Mouse (Mus musculus) megakaryocyte-erythroid progenitor cell, adult 5 weeks (primary cell): Measurements from ENCODE around the gene Il10ra. TPM values are rescaled to one million over a fixed set of nuclear protein-coding genes. Genes with fewer than 3 reads are reported as not detected.

Source experiments
- polyA plus RNA-seq: library from polyadenylated mRNA; stranded (reverse); fragments of >175 nt; gene quantifications from 2 replicates; pipeline ENCODE4 v1.2.3, GENCODE M21; 2012

The Il10ra gene
- 1.6 and 2.2 TPM in 2 replicates for polyA plus RNA-seq

DNA sequence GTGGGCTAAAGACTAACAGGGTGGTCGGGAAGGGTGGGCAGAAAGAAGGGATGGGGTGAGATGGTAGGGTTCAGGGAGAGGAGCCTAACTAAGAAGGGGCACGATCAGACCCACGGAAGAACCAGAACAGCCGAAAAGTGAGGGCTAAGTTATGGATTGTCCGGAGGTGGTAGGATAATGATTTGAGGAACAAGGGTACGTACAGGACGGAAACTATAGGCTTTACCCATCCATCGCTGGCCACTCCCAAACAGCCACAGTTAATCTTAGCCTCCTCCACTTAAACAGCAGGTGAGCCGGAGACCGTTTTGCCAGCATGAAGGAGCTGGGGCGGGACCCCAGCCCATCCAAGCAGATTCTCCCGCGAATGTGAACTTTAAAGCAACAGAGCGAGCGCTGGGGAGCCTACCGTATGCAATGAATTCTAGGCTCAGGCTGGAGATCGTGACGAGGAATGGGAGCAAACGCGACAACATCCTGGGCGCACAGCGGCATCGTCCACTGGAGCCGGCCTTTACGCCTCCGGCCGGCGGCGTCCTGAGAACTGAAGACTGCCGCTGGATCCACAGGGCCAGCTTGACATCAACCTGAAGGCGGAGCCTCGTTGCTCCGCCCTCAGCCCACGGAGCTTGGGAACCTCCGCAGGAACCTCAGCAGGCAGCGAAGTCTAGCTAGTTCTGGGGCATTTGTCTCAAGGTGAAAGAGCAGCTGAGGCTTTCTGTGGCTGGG lies at the start of gene Il10ra:
Gene Il10ra (minus strand): TSS at position 553 of the 729 bp plus-strand sequence.

Other genes starting within 250 kb of the Il10ra start
- not detected in 2 replicates for gene Mpzl2, start 229.3 kb downstream of the Il10ra start, polyA plus RNA-seq
- 0.02 TPM in 1 of 2 replicates, not detected in the other for gene Mpzl3, start 214.0 kb downstream of the Il10ra start, polyA plus RNA-seq
- gene Jaml, start 190.0 kb downstream of the Il10ra start, polyA plus RNA-seq = 0.32 and 0.36 TPM in 2 replicates
- 0.03 TPM in 1 of 2 replicates, not detected in the other for gene Scn2b, start 151.4 kb downstream of the Il10ra start, polyA plus RNA-seq
- gene Scn4b, start 130.8 kb downstream of the Il10ra start, polyA plus RNA-seq = 0.30 and 0.33 TPM in 2 replicates
- 0.04 and 0.14 TPM in 2 replicates for gene BC049352, start 87.1 kb downstream of the Il10ra start, polyA plus RNA-seq
- not detected in 2 replicates for gene Tmprss4, start 65.1 kb downstream of the Il10ra start, polyA plus RNA-seq
- gene Tmprss13, start 50.0 kb upstream of the Il10ra start, polyA plus RNA-seq = 0.03 TPM in 1 of 2 replicates, not detected in the other
- gene Fxyd6, start 101.0 kb upstream of the Il10ra start, polyA plus RNA-seq = 0.19 and 0.20 TPM in 2 replicates
- 1.7 and 3.6 TPM in 2 replicates for gene Fxyd2, start 130.5 kb upstream of the Il10ra start, polyA plus RNA-seq
- 0.09 and 0.37 TPM in 2 replicates for gene Dscaml1, start 157.5 kb upstream of the Il10ra start, polyA plus RNA-seq